Mouse (Mus musculus) bone marrow, adult 2 months (tissue): ENCODE data around the gene Mrpl12.

Source experiments
- CTCF ChIP-seq: fragments of 200-500 bp; IDR thresholded peaks from 2 replicates; pipeline ENCODE4 v1.5.1; 2011; ENCODE audit warnings: low read length, control low read depth; ENCODE audit not compliant: control insufficient read depth, insufficient read depth
- POLR2A ChIP-seq: fragments of 200-500 bp; IDR thresholded peaks from 2 replicates; pipeline ENCODE4 v1.6.1; 2011; ENCODE audit warnings: low read depth, mild to moderate bottlenecking, control low read depth, low read length, borderline replicate concordance; ENCODE audit not compliant: control insufficient read depth

- TF ChIP-seq CTCF (peak; percentile 94), POLR2A (no peak)
These were observed 31.2 kb downstream of the Mrpl12 start for GRCm38 (mm10) chr11:120515611-120516010.
